Mouse (Mus musculus) CH12.LX (cell line): Measurements from ENCODE around the gene Ets2.

Experiments used
- CTCF ChIP-seq, 2 experiments: IDR thresholded peaks in 1 of 2; conservative IDR thresholded peaks in 1 of 2; 2 replicates each; pipeline ENCODE4 v1.5.1; 2011 to 2012; ENCODE audit warnings: low read depth in 2 of 2, low read length in 2 of 2, improper control_type of control experiment in 1 of 2, inconsistent platforms in 1 of 2, mild to moderate bottlenecking in 1 of 2, moderate library complexity in 1 of 2
- ZKSCAN1 ChIP-seq: IDR thresholded peaks from 2 replicates; pipeline ENCODE4 v1.6.1; 2012; ENCODE audit warnings: low read depth, inconsistent platforms, low read length, improper control_type of control experiment, borderline replicate concordance

DNA sequence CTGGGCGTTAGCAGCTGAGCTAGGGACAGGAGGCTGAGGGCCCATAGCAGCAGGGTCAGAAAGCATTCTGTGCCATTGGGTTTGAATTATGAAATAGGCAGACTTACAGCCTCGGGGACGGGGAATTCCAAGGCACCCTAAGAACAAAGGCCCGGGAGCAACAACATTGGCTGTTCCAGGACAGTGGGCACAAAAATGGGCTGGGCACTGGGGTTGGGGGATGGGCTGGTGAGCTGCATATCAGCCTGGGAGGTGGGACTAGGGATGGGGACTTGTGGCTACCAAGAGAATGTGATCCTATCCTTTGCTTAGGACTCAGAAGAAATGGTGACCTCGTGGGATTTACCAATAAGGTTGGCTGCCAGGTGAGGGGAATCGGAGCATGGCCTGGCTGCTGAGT lies 15.6 kb upstream of the Ets2 start:
- TF ChIP-seq CTCF (conservative IDR thresholded peaks at IDR 0.05 in 1 of 2, IDR thresholded peaks at IDR 0.05 in 1 of 2; ENCODE audit: low read depth in 2 of 2, low read length in 2 of 2) (no peak), ZKSCAN1 (no peak)
